Mouse (Mus musculus) heart, postnatal 10 days (tissue): ENCODE results near the gene Slc25a30. TPM values are rescaled to one million over a fixed set of nuclear protein-coding genes. Genes with fewer than 3 reads are reported as not detected.
"Not testable (repeated sequence)": the region's sequence is repeated elsewhere in the genome, so short reads cannot be mapped to it uniquely, and the experiment has no call there.

Source experiments
- DNase-seq, 2 experiments: peaks; one replicate each; pipeline ENCODE4 v3.0.0; 2021
- intact Hi-C: fragments of 180-260 bp; cut with DNase I; formaldehyde crosslinking; loops from one replicate; pipeline ENCODE4 v1.15.1; 2025
- total RNA-seq, 2 experiments: library from RNA; stranded (reverse); gene quantifications; 2 replicates each; pipeline ENCODE4 v1.2.3; 2021

Slc25a30 gene
- total RNA-seq, 2 experiments from 2014 or later = 20.2 to 23.5 TPM

GRCm38 (mm10) chr14:75794726-75795125 is 7.9 kb upstream of the Slc25a30 start:
- DNase-seq = no peak
- intact Hi-C loops = no loop called here

GRCm38 (mm10) chr14:75794324-75794723 is 7.5 kb upstream of the Slc25a30 start:
- intact Hi-C loops = no loop called here
- DNase-seq = no peak

- intact Hi-C loops = no loop called here
- DNase-seq = no peak
Measured at GRCm38 (mm10) chr14:75793110-75793509, 6.3 kb upstream of the Slc25a30 start.

GRCm38 (mm10) chr14:75791372-75791771 is 4.5 kb upstream of the Slc25a30 start:
- intact Hi-C loops = no loop called here
- DNase-seq = no peak

- intact Hi-C loops = no loop called here
Measured at GRCm38 (mm10) chr14:75790411-75790996, 3.7 kb upstream of the Slc25a30 start.

GRCm38 (mm10) chr14:75789291-75789690 is 2.5 kb upstream of the Slc25a30 start:
- intact Hi-C loops = no loop called here

More at GRCm38 (mm10) chr14:75790411-75790996, 3.7 kb upstream of the Slc25a30 start:
- peak in 1 of 2 experiments; percentile 11 for DNase-seq

GRCm38 (mm10) chr14:75787794-75788175 is 948 bp upstream of the Slc25a30 start:
- peak; percentile 9 to 12 for DNase-seq
- intact Hi-C loops = loop anchor here (1.0 kb wide), 1 partner anchor 43 kb away; no protein-coding TSS in a partner anchor

More at GRCm38 (mm10) chr14:75789291-75789690, 2.5 kb upstream of the Slc25a30 start:
- no peak for DNase-seq

- no peak for DNase-seq
- intact Hi-C loops = loop anchor here (1.0 kb wide), 1 partner anchor 47 kb away; no protein-coding TSS in a partner anchor
Measured at GRCm38 (mm10) chr14:75786424-75786867, 391 bp downstream of the Slc25a30 start.

GRCm38 (mm10) chr14:75779913-75780312 is 6.9 kb downstream of the Slc25a30 start:
- intact Hi-C loops = no loop called here

GRCm38 (mm10) chr14:75776637-75777036 is 10.2 kb downstream of the Slc25a30 start:
- intact Hi-C loops = no loop called here
- no peak for DNase-seq

More at GRCm38 (mm10) chr14:75779913-75780312, 6.9 kb downstream of the Slc25a30 start:
- no peak for DNase-seq

- DNase-seq = peak; percentile 70 to 74
- intact Hi-C loops = no loop called here
Measured at GRCm38 (mm10) chr14:75773431-75773830, 13.4 kb downstream of the Slc25a30 start.

- DNase-seq, intact Hi-C loops: not testable (repeated sequence)
Measured at GRCm38 (mm10) chr14:75772407-75772806, 14.4 kb downstream of the Slc25a30 start.

GRCm38 (mm10) chr14:75771101-75771501 is 15.7 kb downstream of the Slc25a30 start:
- no peak for DNase-seq
- intact Hi-C loops = no loop called here

GRCm38 (mm10) chr14:75769334-75769733 is 17.5 kb downstream of the Slc25a30 start:
- intact Hi-C loops = loop anchor here (2.0 kb wide), 1 partner anchor 59 kb away; no protein-coding TSS in a partner anchor
- no peak for DNase-seq

GRCm38 (mm10) chr14:75768275-75768608 is 18.6 kb downstream of the Slc25a30 start:
- intact Hi-C loops = loop anchor here (2.0 kb wide), 1 partner anchor 61 kb away; no protein-coding TSS in a partner anchor
- DNase-seq = no peak

- intact Hi-C loops = loop anchor here (2.0 kb wide), 1 partner anchor 61 kb away; no protein-coding TSS in a partner anchor
- DNase-seq = peak; percentile 73 to 81
Measured at GRCm38 (mm10) chr14:75767492-75768274, 19.2 kb downstream of the Slc25a30 start.

GRCm38 (mm10) chr14:75761028-75761805 is 25.6 kb downstream of the Slc25a30 start:
- intact Hi-C loops = loop anchor here (5.0 kb wide), 2 partner anchors 34 to 699 kb away; no protein-coding TSS in a partner anchor
- peak; percentile 59 to 72 for DNase-seq

- DNase-seq = no peak
- intact Hi-C loops = no loop called here
Measured at GRCm38 (mm10) chr14:75758401-75758800, 28.4 kb downstream of the Slc25a30 start.

- no peak for DNase-seq
- intact Hi-C loops = no loop called here
Measured at GRCm38 (mm10) chr14:75757821-75758220, 29.0 kb downstream of the Slc25a30 start.

GRCm38 (mm10) chr14:75756971-75757370 is 29.9 kb downstream of the Slc25a30 start:
- DNase-seq = no peak
- intact Hi-C loops = no loop called here
